Comparison of ENCODE assay signal across 22 mouse cellular contexts in genomic region chr2:103446326-103446725, GRCm38 (mm10). TPM values are rescaled to one million over a fixed set of nuclear protein-coding genes. Genes with fewer than 3 reads are reported as not detected.
"Had no signal": no experiment of that assay in that cellular context is flagged by ENCODE, and none has a peak within 500 bp of the region (broad histone marks: within the 10 kb centered on the region; RNA-seq: fewer than 3 reads in every experiment).

No protein-coding gene starts in this region.

- H3K27me3 ChIP-seq: heart, embryonic 15.5 days; hindbrain, embryonic 12.5 days; hindbrain, embryonic 13.5 days; hindbrain, embryonic 15.5 days; intestine, embryonic 15.5 days had no signal

- ATAC-seq: hindbrain, embryonic 16.5 days; hindbrain, postnatal 0 days; inflammation-experienced regulatory T-cells, adult 6 months; intestine, embryonic 15.5 days; intestine, embryonic 16.5 days; intestine, postnatal 0 days had no signal

- H3K9ac ChIP-seq: heart, embryonic 12.5 days; heart, embryonic 13.5 days; heart, embryonic 15.5 days; hindbrain, embryonic 12.5 days; hindbrain, embryonic 13.5 days; hindbrain, embryonic 14.5 days; hindbrain, embryonic 15.5 days; intestine, embryonic 15.5 days; kidney, embryonic 15.5 days had no signal

- H3K4me1 ChIP-seq: hindbrain, embryonic 12.5 days; hindbrain, embryonic 15.5 days; intestine, embryonic 15.5 days had no signal

- DNase-seq: layer of hippocampus, adult 9-11 months had no signal

- H3K4me2 ChIP-seq: heart, embryonic 11.5 days; heart, embryonic 12.5 days; heart, embryonic 13.5 days; heart, embryonic 15.5 days; hindbrain, embryonic 12.5 days; hindbrain, embryonic 13.5 days; hindbrain, embryonic 14.5 days; hindbrain, embryonic 15.5 days; intestine, embryonic 15.5 days; kidney, embryonic 15.5 days had no signal

- H3K36me3 ChIP-seq: heart, embryonic 10.5 days; heart, embryonic 12.5 days; heart, embryonic 13.5 days; heart, embryonic 15.5 days; hindbrain, embryonic 10.5 days; hindbrain, embryonic 12.5 days; hindbrain, embryonic 13.5 days; hindbrain, embryonic 15.5 days; intestine, embryonic 15.5 days; kidney, embryonic 15.5 days had no signal

- H3K9me3 ChIP-seq: heart, embryonic 10.5 days; heart, embryonic 12.5 days; heart, embryonic 13.5 days; heart, embryonic 15.5 days; hindbrain, embryonic 10.5 days; hindbrain, embryonic 12.5 days; hindbrain, embryonic 13.5 days; hindbrain, embryonic 15.5 days; intestine, embryonic 15.5 days; kidney, embryonic 15.5 days had no signal

- H3K4me3 ChIP-seq: heart, embryonic 10.5 days; heart, embryonic 12.5 days; heart, embryonic 13.5 days; heart, embryonic 15.5 days; hindbrain, embryonic 10.5 days; hindbrain, embryonic 12.5 days; hindbrain, embryonic 13.5 days; hindbrain, embryonic 15.5 days; intestine, embryonic 15.5 days; kidney, embryonic 15.5 days; layer of hippocampus, adult 2 months had no signal

- H3K27ac ChIP-seq: heart, embryonic 10.5 days; heart, embryonic 13.5 days; heart, embryonic 15.5 days; hindbrain, embryonic 10.5 days; hindbrain, embryonic 12.5 days; hindbrain, embryonic 13.5 days; hindbrain, embryonic 14.5 days; hindbrain, embryonic 15.5 days; hindbrain, postnatal 0 days; intestine, embryonic 15.5 days; kidney, embryonic 15.5 days; kidney, postnatal 0 days; layer of hippocampus, adult 2 months had no signal

RNA-seq across cellular contexts. Expression of gene Elf5, which starts 34.8 kb away (rescaled TPM):
- polyA plus RNA-seq: heart, embryonic 10.5 days; heart, embryonic 11.5 days; heart, embryonic 12.5 days; heart, embryonic 13.5 days; heart, postnatal 0 days; hindbrain, embryonic 10.5 days; hindbrain, embryonic 11.5 days; hindbrain, embryonic 12.5 days; hindbrain, embryonic 13.5 days; hindbrain, embryonic 14.5 days; hindbrain, embryonic 15.5 days; hindbrain, embryonic 16.5 days; hindbrain, postnatal 0 days; inflammation-experienced regulatory T-cells, adult 6 months; intestine, postnatal 0 days had no signal
